Mouse (Mus musculus) fibroblast of lung, adult 2 months (primary cell): ENCODE data around the gene Elf1.
A peak's percentile ranks its signal among the peaks of the same experiment; 100 is the strongest.
"Not testable (repeated sequence)": the region's sequence is repeated elsewhere in the genome, so short reads cannot be mapped to it uniquely, and the experiment has no call there.

Experiments used
- DNase-seq: peaks from one replicate; pipeline ENCODE4 v3.0.0-alpha.2; 2011; ENCODE audit warnings: low read depth

Elf1 gene

GRCm38 (mm10) chr14:79480624-79481338 lies at the start of gene Elf1:
Elf1 (plus strand) TSS chr14:79481194.
- DNase-seq = no peak

- no peak for DNase-seq
Observed at GRCm38 (mm10) chr14:79434068-79434467, 46.9 kb upstream of the Elf1 start.

- no peak for DNase-seq
Observed at GRCm38 (mm10) chr14:79440655-79441054, 40.3 kb upstream of the Elf1 start.

GRCm38 (mm10) chr14:79441441-79441840 lies 39.6 kb upstream of the Elf1 start:
- no peak for DNase-seq

GRCm38 (mm10) chr14:79444601-79445000 lies 36.4 kb upstream of the Elf1 start:
- no peak for DNase-seq

- no peak for DNase-seq
Observed at GRCm38 (mm10) chr14:79445055-79445620, 35.9 kb upstream of the Elf1 start.

GRCm38 (mm10) chr14:79451681-79452590 lies 29.1 kb upstream of the Elf1 start, which contains the start of gene Kbtbd6:
Kbtbd6 (plus strand) TSS chr14:79451835.
- DNase-seq = peak; percentile 77

GRCm38 (mm10) chr14:79452591-79452934 lies 28.4 kb upstream of the Elf1 start:
- not testable (repeated sequence) for DNase-seq

GRCm38 (mm10) chr14:79460401-79460800 lies 20.6 kb upstream of the Elf1 start:
- no peak for DNase-seq

- DNase-seq = no peak
Observed at GRCm38 (mm10) chr14:79460988-79461387, 20.0 kb upstream of the Elf1 start.

- no peak for DNase-seq
Observed at GRCm38 (mm10) chr14:79465623-79466022, 15.4 kb upstream of the Elf1 start.

- DNase-seq = no peak
Observed at GRCm38 (mm10) chr14:79467621-79468020, 13.4 kb upstream of the Elf1 start.

GRCm38 (mm10) chr14:79473384-79473783 lies 7.6 kb upstream of the Elf1 start:
- DNase-seq = no peak

- DNase-seq = peak; percentile 65
Observed at GRCm38 (mm10) chr14:79481339-79482151, 551 bp downstream of the Elf1 start, which contains the start of gene Wbp4. Wbp4 (minus strand) TSS chr14:79481520.

- peak; percentile 58 for DNase-seq
Observed at GRCm38 (mm10) chr14:79482251-79482661, 1.3 kb downstream of the Elf1 start.

GRCm38 (mm10) chr14:79482747-79483355 lies 1.9 kb downstream of the Elf1 start:
- no peak for DNase-seq

- DNase-seq = no peak
Observed at GRCm38 (mm10) chr14:79483611-79484120, 2.7 kb downstream of the Elf1 start.

GRCm38 (mm10) chr14:79486617-79486992 lies 5.6 kb downstream of the Elf1 start:
- DNase-seq = no peak

GRCm38 (mm10) chr14:79486993-79487731 lies 6.2 kb downstream of the Elf1 start:
- DNase-seq = no peak

GRCm38 (mm10) chr14:79488531-79488930 lies 7.5 kb downstream of the Elf1 start:
- no peak for DNase-seq
